In genomic region chr3:105440873-105441495, GRCm38 (mm10) we compare ENCODE assay signal across 25 mouse cellular contexts. TPM values are rescaled to one million over a fixed set of nuclear protein-coding genes. Genes with fewer than 3 reads are reported as not detected.
A peak's percentile ranks its signal among the peaks of the same experiment; 100 is the strongest.
DNase-seq lines count a peak whose midpoint lies in the region; ATAC-seq and TF ChIP-seq lines count a peak whose summit lies in the region.
"Had no signal": no experiment of that assay in that cellular context is flagged by ENCODE, and none has a peak within 500 bp of the region (broad histone marks: within the 10 kb centered on the region; RNA-seq: fewer than 3 reads in every experiment).

No protein-coding gene starts in this region.

- no peak for DNase-seq in forebrain, postnatal 0 days
- DNase-seq in liver, embryonic 14.5 days (ENCODE audit: low read depth in 3 of 3, low spot score in 3 of 3): no peak
- no peak for DNase-seq in liver, embryonic 11.5 days (ENCODE audit: low spot score)
- DNase-seq in R1 (ENCODE audit: low read depth, low spot score): peak; percentile 19
- DNase-seq in gastrocnemius, adult 8-10 months (ENCODE audit: low spot score in 2 of 2): no peak
- no peak for DNase-seq in urinary bladder, postnatal 14 days (ENCODE audit: low spot score)
- DNase-seq: adrenal gland, postnatal 14 days; cerebellum, adult 11 months; cerebellum, postnatal 14 days; gastrocnemius, adult 2 months; heart, adult 18-20 months; kidney, adult 18-20 months; kidney, postnatal 36 days; lung, postnatal 14 days; retina, postnatal 1 day had no signal

- H3K9me3 ChIP-seq in forebrain, postnatal 0 days (ENCODE audit: low read length): no peaks in the 10 kb centered on the region
- no peaks in the 10 kb centered on the region for H3K9me3 ChIP-seq in forebrain, embryonic 13.5 days (replicated peaks)
- no peaks in the 10 kb centered on the region for H3K9me3 ChIP-seq in liver, embryonic 14.5 days (ENCODE audit: control insufficient read depth, low read length)
- no peaks in the 10 kb centered on the region for H3K9me3 ChIP-seq in liver, embryonic 11.5 days (ENCODE audit: control insufficient read depth, low read length)
- H3K9me3 ChIP-seq: forebrain, embryonic 10.5 days; hindbrain, embryonic 10.5 days; limb, embryonic 13.5 days; liver, embryonic 15.5 days; stomach, embryonic 15.5 days had no signal

- H3K36me3 ChIP-seq in forebrain, postnatal 0 days (ENCODE audit: insufficient read depth): no peaks in the 10 kb centered on the region
- H3K36me3 ChIP-seq in forebrain, embryonic 13.5 days (ENCODE audit: poor library complexity, severe bottlenecking): no peaks in the 10 kb centered on the region
- no peaks in the 10 kb centered on the region for H3K36me3 ChIP-seq in liver, embryonic 14.5 days (replicated peaks; ENCODE audit: control insufficient read depth, insufficient read depth, low read depth)
- H3K36me3 ChIP-seq in liver, embryonic 11.5 days (ENCODE audit: control insufficient read depth, insufficient read depth, low read length): no peaks in the 10 kb centered on the region
- H3K36me3 ChIP-seq: forebrain, embryonic 10.5 days; hindbrain, embryonic 10.5 days; limb, embryonic 13.5 days; liver, embryonic 15.5 days; stomach, embryonic 15.5 days had no signal

- H3K27ac ChIP-seq in forebrain, postnatal 0 days (ENCODE audit: low read depth, low read length): no peak overlapping the region
- H3K27ac ChIP-seq in forebrain, embryonic 13.5 days: no peak overlapping the region
- no peak overlapping the region for H3K27ac ChIP-seq in liver, embryonic 14.5 days
- H3K27ac ChIP-seq in liver, embryonic 11.5 days (ENCODE audit: low read depth, low read length): no peak overlapping the region
- H3K27ac ChIP-seq: forebrain, embryonic 10.5 days; gastrocnemius, adult 2 months; hindbrain, embryonic 10.5 days; hindbrain, postnatal 0 days; limb, embryonic 13.5 days; liver, embryonic 15.5 days; stomach, embryonic 15.5 days had no signal

- H3K4me3 ChIP-seq in forebrain, postnatal 0 days (ENCODE audit: low read depth, low read length): no peak overlapping the region
- no peak overlapping the region for H3K4me3 ChIP-seq in forebrain, embryonic 13.5 days
- no peak overlapping the region for H3K4me3 ChIP-seq in liver, embryonic 14.5 days (ENCODE audit: insufficient read depth in 1 of 2, low read depth in 2 of 2, low read length in 2 of 2)
- no peak overlapping the region for H3K4me3 ChIP-seq in liver, embryonic 11.5 days (ENCODE audit: low read depth, low read length)
- H3K4me3 ChIP-seq: forebrain, embryonic 10.5 days; gastrocnemius, adult 2 months; hindbrain, embryonic 10.5 days; limb, embryonic 13.5 days; liver, embryonic 15.5 days; stomach, embryonic 15.5 days had no signal

- H3K9ac ChIP-seq in forebrain, postnatal 0 days: no peak overlapping the region
- H3K9ac ChIP-seq in forebrain, embryonic 13.5 days: no peak overlapping the region
- no peak overlapping the region for H3K9ac ChIP-seq in liver, embryonic 14.5 days (replicated peaks)
- no peak overlapping the region for H3K9ac ChIP-seq in liver, embryonic 11.5 days (ENCODE audit: low read depth, low read length)
- H3K9ac ChIP-seq: limb, embryonic 13.5 days; liver, embryonic 15.5 days; stomach, embryonic 15.5 days had no signal

- H3K27me3 ChIP-seq in forebrain, postnatal 0 days (ENCODE audit: insufficient read depth, low read length): no peaks in the 10 kb centered on the region
- no peaks in the 10 kb centered on the region for H3K27me3 ChIP-seq in forebrain, embryonic 13.5 days
- no peaks in the 10 kb centered on the region for H3K27me3 ChIP-seq in liver, embryonic 14.5 days (ENCODE audit: control insufficient read depth, insufficient read depth, low read length)
- 0 out of 2 replicates have a peak, but pooled peaks cover under 1% of the 10 kb centered on the region for H3K27me3 ChIP-seq in liver, embryonic 11.5 days (replicated peaks; ENCODE audit: control insufficient read depth, insufficient read depth, low read length)
- H3K27me3 ChIP-seq: liver, embryonic 15.5 days; stomach, embryonic 15.5 days had no signal

- WGBS in forebrain, postnatal 0 days: 62% methylated on average over 4 of the region's 4 CpGs
- 48% methylated on average over 4 of the region's 4 CpGs for WGBS in forebrain, embryonic 13.5 days
- 38% methylated on average over 4 of the region's 4 CpGs for WGBS in liver, embryonic 14.5 days (ENCODE audit: insufficient replicate concordance)
- WGBS in liver, embryonic 11.5 days: 49% methylated on average over 4 of the region's 4 CpGs

- ATAC-seq in forebrain, postnatal 0 days: no peak
- ATAC-seq in forebrain, embryonic 13.5 days: no peak
- ATAC-seq in liver, embryonic 14.5 days (ENCODE audit: insufficient read depth): no peak
- ATAC-seq in liver, embryonic 11.5 days (replicated peaks; ENCODE audit: low FRiP score): no peak
- peak; percentile 29 for ATAC-seq in megakaryocyte progenitor cell, adult 5-6 weeks (replicated peaks; ENCODE audit: poor library complexity)
- ATAC-seq: hindbrain, postnatal 0 days; midbrain, embryonic 16.5 days had no signal

- no peak overlapping the region for H3K4me2 ChIP-seq in forebrain, postnatal 0 days (ENCODE audit: low read depth)
- H3K4me2 ChIP-seq in forebrain, embryonic 13.5 days: no peak overlapping the region
- no peak overlapping the region for H3K4me2 ChIP-seq in liver, embryonic 14.5 days (ENCODE audit: low read depth)
- H3K4me2 ChIP-seq in liver, embryonic 11.5 days: no peak overlapping the region
- H3K4me2 ChIP-seq: limb, embryonic 13.5 days; liver, embryonic 15.5 days; stomach, embryonic 15.5 days had no signal

- TF ChIP-seq CTCF in forebrain, postnatal 0 days (IDR thresholded peaks at IDR 0.05; ENCODE audit: low read depth): 0 out of 2 replicates have a peak, but pooled peaks have one; percentile 15
- TF ChIP-seq CTCF in liver, embryonic 14.5 days (IDR thresholded peaks at IDR 0.05; ENCODE audit: low read depth): peak; percentile 24; the same call in 1 of the 2 replicates

- H3K4me1 ChIP-seq in forebrain, postnatal 0 days (ENCODE audit: insufficient read depth): peaks cover 6% of the 10 kb centered on the region; the same call in 1 of the 2 replicates
- no peaks in the 10 kb centered on the region for H3K4me1 ChIP-seq in forebrain, embryonic 13.5 days
- no peaks in the 10 kb centered on the region for H3K4me1 ChIP-seq in liver, embryonic 14.5 days (replicated peaks; ENCODE audit: control insufficient read depth in 2 of 2, insufficient read depth in 2 of 2, low read length in 1 of 2)
- H3K4me1 ChIP-seq in liver, embryonic 11.5 days (replicated peaks; ENCODE audit: control insufficient read depth, insufficient read depth, low read length): no peaks in the 10 kb centered on the region
- H3K4me1 ChIP-seq: forebrain, embryonic 10.5 days; hindbrain, embryonic 10.5 days; limb, embryonic 13.5 days; liver, embryonic 15.5 days; stomach, embryonic 15.5 days had no signal

- TF ChIP-seq EP300 in liver, embryonic 14.5 days (IDR thresholded peaks at IDR 0.05; ENCODE audit: low read depth): no peak

RNA-seq across cellular contexts. Expression of gene Kcnd3, which starts 11.1 kb away (rescaled TPM):
- total RNA-seq in forebrain, postnatal 0 days (2014; rRNA removed): 34.8 and 48.9 TPM in 2 replicates
- 4.4 and 7.5 TPM in 2 replicates for polyA plus RNA-seq in forebrain, postnatal 0 days (2015; fragmentation: Nextera tagmentation; extraction: Ambion mirVana)
- polyA plus RNA-seq in forebrain, embryonic 13.5 days (2015; fragmentation: Nextera tagmentation; extraction: Ambion mirVana): 5.3 and 5.6 TPM in 2 replicates
- polyA plus RNA-seq in liver, embryonic 14.5 days (2012; rRNA removed): 0.08 and 0.12 TPM in 2 replicates
- polyA plus RNA-seq in liver, embryonic 14.5 days (2014; fragmentation: Nextera tagmentation; extraction: Ambion mirVana): 0.01 TPM in 1 of 2 replicates, not detected in the other
- 0.22 and 0.37 TPM in 2 replicates for polyA plus RNA-seq in liver, embryonic 11.5 days (2014; fragmentation: Nextera tagmentation; extraction: Ambion mirVana)
- 0.05 TPM in 1 of 2 replicates, not detected in the other for total RNA-seq in megakaryocyte progenitor cell, adult 5-6 weeks (2015)
- total RNA-seq in megakaryocyte progenitor cell, adult 5-6 weeks (2017): not detected in 2 replicates
- under 1 TPM; 0.05 to 0.18 (median 0.14) TPM for total RNA-seq in gastrocnemius, adult 8-10 months (2022)
- total RNA-seq: megakaryocyte-erythroid progenitor cell, adult 5-6 weeks had no signal
